8 mouse cellular contexts compared by ENCODE assay signal in genomic region chr4:119142230-119142871, GRCm38 (mm10). TPM values are rescaled to one million over a fixed set of nuclear protein-coding genes. Genes with fewer than 3 reads are reported as not detected.
A peak's percentile ranks its signal among the peaks of the same experiment; 100 is the strongest.
DNase-seq lines count a peak whose midpoint lies in the region; ATAC-seq lines count a peak whose summit lies in the region.

No protein-coding gene starts in this region.

- 0 out of 2 replicates have a peak, but pooled peaks cover 3% of the 10 kb centered on the region for H3K4me1 ChIP-seq in stomach, embryonic 16.5 days (ENCODE audit: control insufficient read depth, insufficient read depth, low read length)

- peak overlapping the region; percentile 31; the same call in 1 of the 2 replicates for H3K9ac ChIP-seq in stomach, embryonic 16.5 days (ENCODE audit: low read length)

- H3K27ac ChIP-seq in stomach, embryonic 16.5 days (ENCODE audit: low read length), result no peak overlapping the region

- H3K27me3 ChIP-seq in stomach, embryonic 16.5 days (ENCODE audit: control insufficient read depth, insufficient read depth, low read length), result no peaks in the 10 kb centered on the region

- 30% methylated on average over 24 of the region's 24 CpGs for WGBS in stomach, embryonic 16.5 days

- intact Hi-C loops in heart, postnatal 10 days (cut with DNase I), result no loop called here

- no peaks in the 10 kb centered on the region for H3K36me3 ChIP-seq in stomach, embryonic 16.5 days (ENCODE audit: control insufficient read depth, insufficient read depth, low read length)

- DNase-seq in gastrocnemius, postnatal 10 days, result peak; percentile 50
- no peak for DNase-seq in gastrocnemius, adult 8-10 months (ENCODE audit: low spot score in 2 of 2)
- peak; percentile 42 for DNase-seq in NIH3T3 (ENCODE audit: low read depth)
- peak; percentile 64 for DNase-seq in embryo, embryonic 11.5 days (ENCODE audit: low read depth, low spot score)
- DNase-seq in heart, postnatal 10 days, result peak; percentile 48 to 66
- DNase-seq in kidney, postnatal 36 days, result peak; percentile 54 to 79
- DNase-seq in lung, postnatal 36 days, result peak; percentile 75

- no peaks in the 10 kb centered on the region for H3K9me3 ChIP-seq in stomach, embryonic 16.5 days (replicated peaks; ENCODE audit: control insufficient read depth, low read length)

- no peak; the same call in 1 of the 2 replicates for ATAC-seq in stomach, embryonic 16.5 days (ENCODE audit: insufficient read depth, low FRiP score)

- H3K4me2 ChIP-seq in stomach, embryonic 16.5 days (ENCODE audit: low read depth, low read length), result peak overlapping the region; percentile 44

- peak overlapping the region; percentile 23 for H3K4me3 ChIP-seq in stomach, embryonic 16.5 days (replicated peaks; ENCODE audit: low read length)

RNA-seq across cellular contexts. Expression of gene Zfp691, which starts 31.6 kb away (rescaled TPM):
- 1 to 10 TPM; 8.7 to 8.9 TPM for total RNA-seq in gastrocnemius, postnatal 10 days (2021)
- 10 to 100 TPM; 15.2 to 18.5 (median 16.8) TPM for total RNA-seq in gastrocnemius, adult 8-10 months (2022)
- total RNA-seq in heart, postnatal 10 days (2021), result 10 to 100 TPM; 19.4 to 22.3 TPM
- polyA plus RNA-seq in stomach, embryonic 16.5 days (2015; fragmentation: Nextera tagmentation; extraction: Ambion mirVana), result 4.9 and 5.5 TPM in 2 replicates

RNA-seq across cellular contexts. Expression of gene Slc2a1, which starts 33.8 kb away (rescaled TPM):
- 1 to 10 TPM; 5.2 to 5.4 TPM for total RNA-seq in gastrocnemius, postnatal 10 days (2021)
- total RNA-seq in gastrocnemius, adult 8-10 months (2022), result 1 to 10 TPM; 4.6 to 9.8 (median 5.3) TPM
- total RNA-seq in heart, postnatal 10 days (2021), result 1 to 10 TPM; 5.1 to 7.7 TPM
- polyA plus RNA-seq in stomach, embryonic 16.5 days (2015; fragmentation: Nextera tagmentation; extraction: Ambion mirVana), result 142 and 155 TPM in 2 replicates

RNA-seq across cellular contexts. Expression of gene Ermap, which starts 47.5 kb away (rescaled TPM):
- 1 to 10 TPM in 1 of 2 experiments, under 1 TPM in 1; 0.49 to 1.9 TPM for total RNA-seq in gastrocnemius, postnatal 10 days (2021)
- not detected for total RNA-seq in gastrocnemius, adult 8-10 months (2022)
- total RNA-seq in heart, postnatal 10 days (2021), result under 1 TPM in 1 of 2 experiments, not detected in 1; 0.12 TPM
- polyA plus RNA-seq in stomach, embryonic 16.5 days (2015; fragmentation: Nextera tagmentation; extraction: Ambion mirVana), result 13.3 and 17.0 TPM in 2 replicates

RNA-seq across cellular contexts. Expression of gene Svbp, which starts 52.8 kb away (rescaled TPM):
- total RNA-seq in gastrocnemius, postnatal 10 days (2021), result 10 to 100 TPM; 38.2 to 44.7 TPM
- 10 to 100 TPM in 2 of 4 experiments, 1 to 10 TPM in 2; 8.7 to 12.2 (median 10.1) TPM for total RNA-seq in gastrocnemius, adult 8-10 months (2022)
- 10 to 100 TPM; 30.0 to 30.9 TPM for total RNA-seq in heart, postnatal 10 days (2021)
- polyA plus RNA-seq in stomach, embryonic 16.5 days (2015; fragmentation: Nextera tagmentation; extraction: Ambion mirVana), result 109 and 128 TPM in 2 replicates

Comparison
In these comparisons a context has a peak if more than half of its experiments do, and no peak if none do; other contexts are left out.
1. DNase-seq: peak in gastrocnemius, postnatal 10 days (single experiment), NIH3T3 (single experiment), embryo, embryonic 11.5 days (single experiment), heart, postnatal 10 days (2 of 2), kidney, postnatal 36 days (2 of 2) and lung, postnatal 36 days (single experiment); none in gastrocnemius, adult 8-10 months (0 of 2).